Mouse (Mus musculus) testis, adult 2 months (tissue): ENCODE results near the gene Tymp. TPM values are rescaled to one million over a fixed set of nuclear protein-coding genes. Genes with fewer than 3 reads are reported as not detected.

Experiments used
- H3K27ac ChIP-seq: fragments of 200-500 bp; 2 replicates; pipeline ENCODE4 v1.5.1; 2012; ENCODE audit warnings: low read depth, low read length; ENCODE audit not compliant: control insufficient read depth, insufficient read depth
- H3K27me3 ChIP-seq: fragments of 200-500 bp; 2 replicates; pipeline ENCODE4 v1.6.1; 2012; ENCODE audit warnings: mild to moderate bottlenecking, low read length, moderate library complexity; ENCODE audit not compliant: control insufficient read depth, insufficient read depth
- H3K36me3 ChIP-seq: fragments of 200-500 bp; 2 replicates; pipeline ENCODE4 v1.6.1; 2012; ENCODE audit warnings: mild to moderate bottlenecking, low read length; ENCODE audit not compliant: control insufficient read depth, insufficient read depth
- H3K4me1 ChIP-seq: fragments of 200-500 bp; 2 replicates; pipeline ENCODE4 v1.6.1; 2012; ENCODE audit warnings: low read length; ENCODE audit not compliant: control insufficient read depth, insufficient read depth
- H3K4me3 ChIP-seq: fragments of 200-500 bp; 2 replicates; pipeline ENCODE4 v1.5.1; 2012; ENCODE audit warnings: low read depth, mild to moderate bottlenecking, low read length, moderate library complexity, mixed read lengths; ENCODE audit not compliant: control insufficient read depth
- CTCF ChIP-seq: fragments of 200-500 bp; IDR thresholded peaks from 2 replicates; pipeline ENCODE4 v1.5.1; 2012; ENCODE audit warnings: low read depth, mild to moderate bottlenecking, inconsistent platforms, low read length, moderate library complexity; ENCODE audit not compliant: control insufficient read depth, insufficient read depth, insufficient replicate concordance
- POLR2A ChIP-seq: fragments of 200-500 bp; IDR thresholded peaks from 2 replicates; pipeline ENCODE4 v1.6.1; 2012; ENCODE audit warnings: low read depth, mild to moderate bottlenecking, inconsistent platforms, low read length, moderate library complexity; ENCODE audit not compliant: control insufficient read depth
- polyA plus RNA-seq: library from polyadenylated mRNA; depleted of rRNA; stranded (reverse); fragments of >200 nt; gene quantifications from 2 replicates; pipeline ENCODE4 v1.2.3, GENCODE M21; 2012; rRNA removed

The Tymp gene
- polyA plus RNA-seq, 1 experiment, result 0.74 TPM

DNA sequence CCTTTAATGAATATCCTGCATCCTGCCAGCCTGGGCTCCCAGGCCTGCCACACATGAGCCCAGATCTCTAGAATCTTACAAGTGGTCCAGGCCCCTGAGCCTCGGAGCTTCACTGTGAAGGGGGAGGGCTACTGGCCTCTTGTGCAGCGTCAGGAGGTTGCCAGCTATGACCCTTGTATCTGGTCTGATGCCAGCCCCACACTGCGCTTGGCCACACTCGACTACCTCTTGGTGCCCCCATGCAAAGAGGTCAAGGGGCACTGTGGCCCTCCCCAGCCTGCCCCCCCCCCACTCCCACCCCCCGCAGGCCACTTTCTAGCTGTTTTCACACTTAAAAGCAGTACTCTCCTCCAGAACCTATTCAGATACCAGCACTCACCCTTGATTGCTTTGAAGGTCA lies 50.4 kb downstream of the Tymp start:
- Histone ChIP-seq H3K27me3 (no peaks in the 10 kb centered on the region), H3K4me3 (no peak overlapping the region), H3K27ac (no peak overlapping the region), H3K36me3 (no peaks in the 10 kb centered on the region), H3K4me1 (peaks cover 4% of the 10 kb centered on the region; the same call in 1 of the 2 replicates)
- TF ChIP-seq CTCF, result no peak
- TF ChIP-seq POLR2A, result no peak

DNA sequence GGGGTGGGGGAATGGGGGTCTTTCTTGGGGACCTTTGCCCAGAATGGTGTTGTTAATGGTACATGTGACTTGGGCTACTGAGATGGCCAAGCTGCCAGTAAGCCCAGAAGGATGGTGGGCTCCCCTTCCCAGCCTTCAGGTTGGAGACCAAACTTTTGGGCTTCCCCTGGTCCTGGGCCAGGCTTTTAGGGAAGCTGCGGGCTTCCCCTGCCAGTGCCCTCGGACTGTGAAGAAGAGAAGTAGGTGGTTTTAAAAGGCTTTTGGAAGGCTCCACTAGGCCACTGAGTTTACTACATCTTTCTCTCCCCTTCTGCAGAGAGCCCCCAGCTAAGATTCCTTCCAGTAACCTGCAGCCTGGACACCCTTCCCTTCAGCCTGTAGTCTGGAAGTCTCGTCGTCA lies 53.2 kb downstream of the Tymp start:
- TF ChIP-seq POLR2A, result no peak
- TF ChIP-seq CTCF, result no peak
- no peaks in the 10 kb centered on the region for H3K36me3 ChIP-seq
- no peak overlapping the region for H3K4me3 ChIP-seq
- peaks cover 4% of the 10 kb centered on the region; the same call in 1 of the 2 replicates for H3K4me1 ChIP-seq
- no peaks in the 10 kb centered on the region for H3K27me3 ChIP-seq
- H3K27ac ChIP-seq, result no peak overlapping the region

DNA sequence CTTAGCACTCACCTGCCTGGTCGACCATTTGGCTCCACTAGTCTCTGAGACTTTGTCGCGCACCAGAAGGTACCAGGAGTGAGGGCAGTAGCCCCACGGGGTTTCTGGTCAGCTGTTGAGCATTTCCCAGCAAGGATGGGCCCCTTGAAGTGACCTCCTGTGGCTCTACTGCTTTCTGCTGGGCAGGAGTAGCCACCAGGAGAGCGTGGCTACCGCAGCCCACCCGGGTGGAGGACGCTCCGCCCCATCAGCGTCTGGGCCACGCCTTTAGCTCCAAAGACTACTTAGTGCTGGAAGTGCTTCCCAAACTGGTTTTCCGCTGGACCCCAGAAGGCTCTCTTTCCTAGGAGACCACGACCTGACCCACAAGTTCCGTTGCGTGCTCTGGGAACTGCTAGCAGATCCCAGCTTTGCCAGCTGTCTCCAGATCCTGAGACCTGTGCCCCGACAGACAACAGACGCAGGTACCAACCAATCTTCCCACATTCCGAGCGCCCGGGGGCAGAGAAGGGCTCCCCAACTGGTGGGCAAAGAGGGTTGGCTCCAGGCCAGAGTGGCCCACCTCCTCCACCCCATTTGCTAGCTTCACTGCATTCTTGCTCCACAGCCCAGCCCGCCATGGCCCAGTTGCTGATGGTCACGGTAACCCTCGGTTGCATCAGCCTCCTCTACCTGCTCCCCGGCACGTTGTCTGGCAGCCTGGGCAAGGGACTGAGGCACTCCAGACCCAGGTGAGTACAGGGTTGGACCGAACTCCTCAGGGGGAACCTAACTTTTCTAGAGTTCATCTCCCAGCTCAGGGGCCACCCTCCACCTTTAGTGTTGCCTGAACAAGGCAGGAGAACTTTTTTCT lies 53.9 kb downstream of the Tymp start, which contains the start of gene Adm2:
Adm2 (plus strand) TSS at position 51 of the 853 bp plus-strand sequence.
- TF ChIP-seq POLR2A (no peak), CTCF (no peak)
- no peak within 1 kb of the TSS for H3K27ac ChIP-seq
- H3K4me1 ChIP-seq, result peaks cover 4% of the 10 kb centered on the region; the same call in 1 of the 2 replicates
- H3K27me3 ChIP-seq, result no peaks in the 10 kb centered on the region
- no peaks in the 10 kb centered on the region for H3K36me3 ChIP-seq
- H3K4me3 ChIP-seq, result peak within 1 kb of the TSS; percentile 23; the same call in 1 of the 2 replicates

Other genes with a start within 250 kb of the Tymp start
- gene Hdac10, start 248.3 kb downstream of the Tymp start, polyA plus RNA-seq, result 4.0 and 4.5 TPM in 2 replicates
- gene Mapk12, start 236.3 kb downstream of the Tymp start, polyA plus RNA-seq, result 0.79 and 1.0 TPM in 2 replicates
- 2.0 and 2.6 TPM in 2 replicates for gene Mapk11, start 227.4 kb downstream of the Tymp start, polyA plus RNA-seq
- 91.0 and 107 TPM in 2 replicates for gene Plxnb2, start 196.3 kb downstream of the Tymp start, polyA plus RNA-seq
- gene Dennd6b, start 180.5 kb downstream of the Tymp start, polyA plus RNA-seq, result 55.5 and 58.5 TPM in 2 replicates
- 49.8 and 59.3 TPM in 2 replicates for gene Ppp6r2, start 165.5 kb downstream of the Tymp start, polyA plus RNA-seq
- gene Sbf1, start 61.7 kb downstream of the Tymp start, polyA plus RNA-seq, result 157 and 170 TPM in 2 replicates
- gene Adm2, start 54.3 kb downstream of the Tymp start, polyA plus RNA-seq, result not detected in 2 replicates
- 0.81 and 1.7 TPM in 2 replicates for gene Miox, start 42.6 kb downstream of the Tymp start, polyA plus RNA-seq
- gene Lmf2, start 21.4 kb downstream of the Tymp start, polyA plus RNA-seq, result 43.0 and 46.6 TPM in 2 replicates
- 41.5 and 44.7 TPM in 2 replicates for gene Ncaph2, start 21.3 kb downstream of the Tymp start, polyA plus RNA-seq
- 31.1 and 34.1 TPM in 2 replicates for gene Sco2, start 3.2 kb downstream of the Tymp start, polyA plus RNA-seq
- gene Odf3b, start 2.2 kb upstream of the Tymp start, polyA plus RNA-seq, result 78.4 and 86.4 TPM in 2 replicates
- 0.19 and 0.31 TPM in 2 replicates for gene Klhdc7b, start 7.9 kb upstream of the Tymp start, polyA plus RNA-seq
- gene Syce3, start 33.5 kb upstream of the Tymp start, polyA plus RNA-seq, result 218 and 247 TPM in 2 replicates
- 374 and 414 TPM in 2 replicates for gene Cpt1b, start 48.8 kb upstream of the Tymp start, polyA plus RNA-seq
- gene C730034F03Rik, start 52.5 kb upstream of the Tymp start, polyA plus RNA-seq, result 6.4 and 7.6 TPM in 2 replicates
- gene Gm44502, start 52.7 kb upstream of the Tymp start, polyA plus RNA-seq, result 1.2 and 1.9 TPM in 2 replicates
- gene Chkb, start 52.9 kb upstream of the Tymp start, polyA plus RNA-seq, result 50.7 and 52.8 TPM in 2 replicates
- gene Mapk8ip2, start 76.9 kb upstream of the Tymp start, polyA plus RNA-seq, result 31.9 and 34.3 TPM in 2 replicates
- gene Arsa, start 100.4 kb upstream of the Tymp start, polyA plus RNA-seq, result 221 and 236 TPM in 2 replicates
- 1.1 and 1.8 TPM in 2 replicates for gene Shank3, start 122.6 kb upstream of the Tymp start, polyA plus RNA-seq
- gene Acr, start 191.3 kb upstream of the Tymp start, polyA plus RNA-seq, result 522 and 549 TPM in 2 replicates
- 91.2 and 108 TPM in 2 replicates for gene Rabl2, start 214.9 kb upstream of the Tymp start, polyA plus RNA-seq